Mouse (Mus musculus): ENCODE measurements around the gene Gm8362.
"Not testable (repeated sequence)": the region's sequence is repeated elsewhere in the genome, so short reads cannot be mapped to it uniquely, and the experiment has no call there.

Gene Gm8362

DNA sequence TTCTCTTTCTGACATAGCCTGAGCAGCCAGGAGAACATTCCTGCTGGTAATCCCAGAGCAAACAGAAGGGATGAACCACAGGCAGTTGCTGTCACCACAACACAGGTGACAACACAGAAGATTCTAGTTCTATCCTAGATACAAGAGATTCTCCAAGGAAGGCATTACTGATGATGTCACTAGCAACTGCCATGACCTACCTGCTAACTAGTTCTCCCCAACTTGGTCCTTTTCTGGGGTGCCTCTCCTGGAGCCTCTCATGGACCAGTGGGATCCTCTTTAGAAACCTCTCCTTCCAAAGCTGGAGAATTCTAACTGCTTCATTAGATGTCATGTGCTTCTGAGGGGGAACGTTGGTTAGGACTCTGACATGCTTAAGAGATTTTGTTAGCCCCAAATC is at the start of gene Gm8362:
Gm8362 (minus strand) TSS at position 101 of the 400 bp plus-strand sequence.
- in situ Hi-C loops (cut with MboI, MseI) = not testable (repeated sequence)

DNA sequence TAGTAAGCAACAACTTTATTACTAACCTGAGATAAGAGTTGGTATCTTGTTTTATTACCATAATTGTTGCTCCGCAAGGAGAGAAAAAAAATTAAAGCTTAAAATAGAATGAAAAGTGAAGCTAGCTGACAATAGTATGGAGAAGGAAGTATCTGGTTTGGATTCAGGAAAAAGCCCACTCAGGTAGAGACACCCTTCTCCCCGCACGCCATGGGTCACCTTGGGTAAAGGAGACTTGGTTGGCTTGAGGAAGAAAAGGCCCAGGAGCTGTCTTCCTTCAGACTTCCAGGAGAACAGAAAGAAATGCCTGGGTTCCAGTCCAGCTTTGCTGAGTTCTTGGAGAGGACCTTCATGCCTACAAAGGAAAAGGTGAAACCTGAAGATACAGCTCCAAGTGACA is 49.1 kb upstream of the Gm8362 start:
- in situ Hi-C loops (cut with MboI, MseI) = not testable (repeated sequence)

DNA sequence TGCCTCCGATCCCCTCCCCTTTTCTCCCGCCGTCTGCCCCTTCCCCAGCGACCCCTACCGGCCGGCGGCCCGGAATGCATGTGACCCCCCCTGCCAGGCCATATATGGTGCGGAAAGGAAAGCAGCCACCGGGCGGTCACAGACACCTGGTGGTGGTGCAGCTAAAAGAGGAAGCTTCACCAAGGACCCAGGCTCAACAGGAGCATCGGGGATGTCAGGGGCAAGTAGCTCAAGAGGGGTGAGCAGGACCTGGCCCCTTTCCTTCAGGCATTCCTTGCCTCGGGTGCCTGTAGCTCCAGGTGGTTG is 17.0 kb downstream of the Gm8362 start:
- in situ Hi-C loops (cut with MboI, MseI) = not testable (repeated sequence)

DNA sequence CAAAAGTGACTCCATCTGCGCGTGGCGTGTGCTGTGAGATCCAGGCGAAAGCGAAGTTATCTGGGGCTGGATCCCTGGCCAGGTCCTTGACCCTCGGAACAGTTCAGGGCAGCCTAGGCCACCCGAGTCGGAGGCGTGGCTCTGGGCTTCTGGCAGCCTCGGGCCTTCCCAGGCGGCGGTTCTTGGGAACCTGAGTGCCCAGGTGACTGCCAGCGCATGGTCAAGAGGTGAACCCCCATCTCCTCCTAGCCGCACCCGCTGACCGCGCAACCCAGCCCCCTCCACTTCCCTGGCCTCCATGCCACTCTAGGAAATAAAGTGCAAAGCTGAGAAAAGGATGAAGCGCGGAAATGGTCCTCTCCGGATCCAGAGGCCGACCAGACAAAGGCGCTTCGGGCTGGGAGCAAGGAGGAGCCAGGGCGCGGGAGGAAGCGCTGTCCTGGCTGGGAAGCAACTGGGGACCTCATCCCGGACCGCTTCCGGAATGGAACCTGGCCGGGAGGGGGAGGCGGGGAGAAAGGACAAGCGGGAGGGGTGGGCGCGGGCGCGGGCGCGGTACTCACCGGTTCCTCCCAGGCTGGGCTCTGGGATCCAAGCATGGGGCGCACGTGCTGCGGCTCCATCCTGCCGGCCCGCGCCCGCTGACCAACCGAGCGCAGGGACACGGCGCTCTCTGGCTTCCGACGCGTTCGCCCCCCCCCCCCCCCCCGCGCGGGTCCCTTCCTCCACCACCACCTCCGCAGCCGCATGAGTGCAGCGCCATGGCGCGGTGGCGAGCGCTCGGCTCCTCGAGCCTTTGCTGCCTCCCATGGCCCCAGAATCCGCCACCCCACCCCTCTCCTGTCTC is 17.6 kb downstream of the Gm8362 start:
- in situ Hi-C loops (cut with MboI, MseI) = not testable (repeated sequence)

DNA sequence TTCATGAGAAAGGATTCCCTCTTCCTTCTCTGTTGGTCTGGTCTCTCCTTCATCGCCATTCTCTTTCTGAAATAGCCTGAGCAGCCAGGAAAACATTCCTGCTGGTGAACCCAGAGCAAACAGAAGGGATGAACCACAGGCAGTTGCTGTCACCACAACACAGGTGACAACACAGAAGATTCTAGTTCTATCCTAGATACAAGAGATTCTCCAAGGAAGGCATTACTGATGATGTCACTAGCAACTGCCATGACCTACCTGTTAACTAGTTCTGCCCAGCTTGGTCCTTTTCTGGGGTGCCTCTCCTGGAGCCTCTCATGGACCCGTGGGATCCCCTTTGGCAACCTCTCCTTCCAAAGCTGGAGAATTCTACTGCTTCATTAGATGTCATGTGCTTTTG is 32.0 kb downstream of the Gm8362 start, which contains the start of gene Gm3636:
Gm3636 (minus strand) TSS at position 101 of the 400 bp plus-strand sequence.
- in situ Hi-C loops (cut with MboI, MseI) = not testable (repeated sequence)

DNA sequence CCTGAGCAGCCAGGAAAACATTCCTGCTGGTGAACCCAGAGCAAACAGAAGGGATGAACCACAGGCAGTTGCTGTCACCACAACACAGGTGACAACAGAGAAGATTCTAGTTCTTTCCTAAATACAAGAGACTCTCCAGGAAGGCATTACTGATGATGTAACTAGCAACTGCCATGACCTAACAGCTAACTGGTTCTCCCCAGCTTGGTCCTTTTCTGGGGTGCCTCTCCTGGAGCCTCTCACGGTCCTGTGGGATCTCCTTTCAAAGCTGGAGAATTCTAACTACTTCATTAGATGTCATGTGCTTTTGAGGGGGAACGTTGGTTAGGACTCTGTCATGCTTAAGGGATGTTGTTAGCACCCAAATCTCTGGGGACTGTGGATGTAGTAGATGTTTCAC is 54.1 kb downstream of the Gm8362 start, which contains the start of gene Gm8050:
Gm8050 (minus strand) TSS at position 101 of the 400 bp plus-strand sequence.
- in situ Hi-C loops (cut with MboI, MseI) = not testable (repeated sequence)
